Mouse (Mus musculus) gastrocnemius, postnatal 36 days (tissue): ENCODE measurements around the gene Uxs1. TPM values are rescaled to one million over a fixed set of nuclear protein-coding genes. Genes with fewer than 3 reads are reported as not detected.

Source experiments
- DNase-seq, 2 experiments: peaks; one replicate each; pipeline ENCODE4 v3.0.0; 2022
- intact Hi-C: fragments of 180-260 bp; cut with DNase I; formaldehyde crosslinking; loops from one replicate; pipeline ENCODE4 v1.15.1; 2025
- total RNA-seq, 2 experiments: library from RNA; stranded (reverse); gene quantifications; 2 replicates each; pipeline ENCODE4 v1.2.3; 2021

Uxs1 gene
- total RNA-seq, 2 experiments from 2014 or later = 10.2 to 10.4 TPM

DNA sequence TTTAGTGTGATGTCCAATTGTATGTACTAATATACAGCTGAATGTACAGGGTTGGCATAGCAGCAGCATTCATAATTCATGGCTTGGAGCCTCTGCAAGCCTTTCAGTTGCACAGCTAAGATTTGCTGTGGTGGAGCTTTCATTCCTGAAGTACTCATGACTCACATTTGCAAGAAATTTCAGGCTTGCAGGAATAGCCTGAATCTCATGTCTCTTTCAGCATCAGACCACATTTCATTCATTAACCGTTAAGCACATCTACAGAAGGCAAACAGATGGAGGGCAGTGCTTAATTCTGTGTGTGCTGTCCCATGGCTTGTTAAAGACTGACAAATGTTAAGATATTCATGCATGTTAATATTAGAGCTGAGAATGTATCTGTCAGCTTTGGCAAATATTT lies 94.9 kb downstream of the Uxs1 start:
- no peak for DNase-seq
- intact Hi-C loops = loop anchor here (10.0 kb wide), 1 partner anchor 588 kb away; no protein-coding TSS in a partner anchor

DNA sequence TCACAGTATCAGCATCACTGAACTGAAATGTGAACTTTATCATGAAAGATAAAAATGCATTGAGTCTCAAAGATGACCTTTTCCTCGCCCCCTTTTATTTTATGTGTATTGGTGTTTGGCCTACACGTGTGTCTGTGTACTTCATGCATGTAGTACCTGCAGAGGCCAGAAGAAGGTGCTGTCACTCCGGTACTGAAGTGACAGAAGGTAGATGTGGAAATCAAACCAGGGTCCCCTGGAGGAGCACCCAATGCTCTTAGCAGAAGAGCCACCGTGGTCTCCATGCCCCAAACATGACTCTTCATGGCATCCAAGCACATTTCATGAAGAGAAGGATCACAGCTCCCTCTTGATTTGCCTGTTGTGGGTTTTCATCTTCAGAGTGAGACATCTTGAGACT lies 95.5 kb downstream of the Uxs1 start:
- intact Hi-C loops = loop anchor here (10.0 kb wide), 1 partner anchor 587 kb away; no protein-coding TSS in a partner anchor

DNA sequence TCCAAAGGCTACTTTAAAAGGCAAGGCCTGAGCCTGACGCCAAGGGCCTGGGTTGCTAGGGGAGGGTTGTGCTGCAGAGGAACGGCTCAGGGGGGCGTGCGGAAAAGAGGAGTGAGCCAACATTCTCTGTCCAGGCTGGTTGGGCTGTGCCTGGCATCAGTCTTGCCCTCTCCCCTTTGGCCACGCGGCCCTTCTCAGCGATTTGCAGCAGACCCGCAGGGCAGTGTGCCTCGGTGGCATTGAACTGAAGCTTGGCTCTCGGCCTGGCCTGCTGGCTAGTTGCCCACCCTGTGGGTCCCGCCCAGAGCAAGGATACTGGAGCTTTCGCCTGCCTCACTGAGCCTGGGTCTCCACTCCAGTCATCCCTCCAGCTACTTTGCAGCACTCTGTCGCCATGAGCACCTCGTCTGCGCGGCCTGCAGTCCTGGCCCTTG lies 97.1 kb downstream of the Uxs1 start, which contains the start of gene 1500015O10Rik:
1500015O10Rik (plus strand) TSS at position 112 of the 434 bp plus-strand sequence.
- intact Hi-C loops = loop anchor here (10.0 kb wide), 1 partner anchor 586 kb away; no protein-coding TSS in a partner anchor
- peak; percentile 55 to 58 for DNase-seq

More for the DNA sequence above, 95.5 kb downstream of the Uxs1 start:
- DNase-seq = no peak

DNA sequence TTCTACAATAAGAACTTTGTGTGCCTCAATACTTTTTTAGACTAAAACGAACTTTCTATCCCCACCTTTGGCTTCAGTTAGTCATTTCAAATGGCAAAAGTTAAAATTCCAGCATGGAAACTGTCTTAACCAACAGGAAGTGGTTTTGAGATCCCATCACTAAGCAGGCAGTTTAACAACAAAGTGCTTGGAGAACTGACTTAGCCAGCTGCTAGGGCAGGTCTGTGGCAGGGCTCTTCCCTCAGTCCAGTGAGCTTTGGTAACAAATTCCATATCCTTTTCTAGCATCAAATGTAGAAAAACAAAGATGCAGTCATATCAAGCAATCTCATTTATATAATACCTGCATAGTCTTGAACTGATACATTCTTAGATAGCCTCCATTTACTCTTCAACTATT lies 105.1 kb downstream of the Uxs1 start:
- DNase-seq = no peak
- intact Hi-C loops = no loop called here

DNA sequence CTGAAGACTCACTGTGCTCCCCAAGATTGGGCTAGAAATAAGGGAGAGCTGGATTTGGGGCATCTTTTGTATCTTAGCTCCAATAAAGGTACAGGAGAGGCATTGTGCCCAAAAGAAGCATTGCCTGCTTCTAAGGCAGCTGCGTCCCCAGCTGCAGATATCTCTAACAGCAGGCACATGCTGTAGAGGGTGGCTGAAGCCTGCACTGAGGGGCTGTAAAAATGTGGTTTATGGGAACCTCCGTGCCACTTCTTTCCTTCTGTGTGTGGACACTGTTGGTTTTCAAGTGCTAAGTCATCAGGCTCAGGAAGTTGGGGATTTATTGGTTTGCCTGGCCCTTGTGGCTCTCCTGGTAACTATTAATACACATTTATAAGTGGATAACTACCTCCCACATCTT lies 108.8 kb downstream of the Uxs1 start:
- intact Hi-C loops = no loop called here

DNA sequence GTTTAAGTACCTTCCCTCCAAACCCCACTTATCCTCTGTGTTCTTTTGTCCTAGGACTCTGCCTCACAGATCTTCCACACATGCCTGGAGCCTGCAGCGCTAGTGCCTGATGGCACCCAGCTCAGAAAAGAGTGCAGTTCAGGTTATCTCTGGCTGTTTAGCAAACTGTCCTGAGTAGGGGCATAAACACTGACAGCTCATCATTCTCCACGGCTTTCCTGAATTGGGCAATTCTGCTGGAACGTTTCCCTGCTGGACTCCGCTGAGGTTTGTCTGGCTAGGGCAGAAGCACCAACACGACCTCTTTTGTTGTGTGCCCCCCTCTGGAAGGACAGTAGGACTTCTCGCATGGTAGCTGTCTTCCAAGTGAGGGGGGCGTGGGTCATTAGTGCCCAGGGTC lies 109.6 kb downstream of the Uxs1 start:
- intact Hi-C loops = no loop called here
- DNase-seq = no peak

More for the DNA sequence above, 108.8 kb downstream of the Uxs1 start:
- DNase-seq = no peak

DNA sequence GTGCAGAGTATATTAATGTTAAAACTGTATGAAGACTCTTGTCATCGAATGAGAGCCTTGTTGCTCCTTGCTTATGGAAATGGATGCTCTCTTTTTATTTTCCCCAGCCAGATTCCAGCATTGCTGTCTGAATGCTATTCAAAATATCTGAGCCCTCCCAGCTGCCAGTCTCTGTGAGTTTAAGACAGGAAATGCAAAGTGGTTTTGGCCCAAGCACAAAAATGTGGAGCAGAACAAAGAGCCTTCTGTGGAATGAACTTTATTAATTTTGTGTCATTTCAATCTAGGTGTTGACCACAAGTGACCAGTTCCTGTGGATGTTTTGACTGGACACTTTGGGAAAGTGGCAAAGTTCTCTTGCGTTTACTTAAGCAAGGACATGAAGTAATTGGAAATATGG lies 112.8 kb downstream of the Uxs1 start:
- no peak for DNase-seq
- intact Hi-C loops = no loop called here

DNA sequence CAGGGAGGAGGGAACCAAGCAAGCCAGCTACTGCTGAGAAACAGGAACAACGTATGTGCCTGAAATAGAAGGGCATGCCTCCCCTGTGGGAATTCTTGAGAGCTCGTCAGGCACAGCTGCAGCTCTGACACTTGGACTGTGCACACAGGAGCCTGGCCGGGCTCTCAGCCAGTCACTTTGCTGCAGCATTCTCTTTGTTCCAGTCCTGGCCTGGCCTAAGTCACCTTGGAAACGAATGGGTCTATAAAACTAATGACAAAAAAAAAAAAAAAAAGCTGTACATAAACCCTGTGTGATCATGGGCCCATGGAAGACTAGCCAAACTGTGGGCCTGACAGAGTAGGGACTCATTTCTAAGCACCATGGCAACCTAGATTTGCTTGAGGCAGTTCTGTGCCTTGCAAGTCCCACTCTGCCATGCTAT lies 129.0 kb downstream of the Uxs1 start:
- DNase-seq = peak in 1 of 2 experiments; percentile 13
- intact Hi-C loops = no loop called here

Other genes starting within 250 kb of the Uxs1 start
- 1 to 10 TPM; 6.4 to 8.4 TPM for gene 1500015O10Rik, start 97.2 kb downstream of the Uxs1 start, total RNA-seq
- gene Tpp2, start 105.8 kb upstream of the Uxs1 start, total RNA-seq = 10 to 100 TPM; 33.9 to 36.2 TPM
- gene Mettl21c, start 192.2 kb upstream of the Uxs1 start, total RNA-seq = 100 to 1,000 TPM; 109 to 134 TPM
- not detected for gene Gm8251, start 234.1 kb upstream of the Uxs1 start, total RNA-seq